25 mouse cellular contexts compared by ENCODE assay signal in genomic region chr11:121799746-121800299, GRCm38 (mm10). TPM values are rescaled to one million over a fixed set of nuclear protein-coding genes. Genes with fewer than 3 reads are reported as not detected.
A peak's percentile ranks its signal among the peaks of the same experiment; 100 is the strongest.
DNase-seq lines count a peak whose midpoint lies in the region; ATAC-seq and TF ChIP-seq lines count a peak whose summit lies in the region.
"Had no signal": no experiment of that assay in that cellular context is flagged by ENCODE, and none has a peak within 500 bp of the region (broad histone marks: within the 10 kb centered on the region; RNA-seq: fewer than 3 reads in every experiment).

No protein-coding gene starts in this region.

- TF ChIP-seq EP300 in liver, postnatal 0 days (IDR thresholded peaks at IDR 0.05; ENCODE audit: low read depth): no peak

- no peaks in the 10 kb centered on the region for H3K27me3 ChIP-seq in small intestine, adult 2 months (ENCODE audit: control insufficient read depth, insufficient read depth, low read length)
- no peaks in the 10 kb centered on the region for H3K27me3 ChIP-seq in liver, postnatal 0 days (ENCODE audit: insufficient read depth, low read length)
- H3K27me3 ChIP-seq in embryonic facial prominence, embryonic 10.5 days (replicated peaks; ENCODE audit: low read depth, poor library complexity, severe bottlenecking): no peaks in the 10 kb centered on the region
- H3K27me3 ChIP-seq: forebrain, embryonic 13.5 days; heart, embryonic 15.5 days had no signal

- H3K36me3 ChIP-seq in macrophage (ENCODE audit: inconsistent target): no peaks in the 10 kb centered on the region
- H3K36me3 ChIP-seq in small intestine, adult 2 months (ENCODE audit: control insufficient read depth, insufficient read depth, low read length): no peaks in the 10 kb centered on the region
- no peaks in the 10 kb centered on the region for H3K36me3 ChIP-seq in liver, postnatal 0 days (replicated peaks; ENCODE audit: insufficient read depth, low read length)
- no peaks in the 10 kb centered on the region for H3K36me3 ChIP-seq in embryonic facial prominence, embryonic 10.5 days (replicated peaks)
- H3K36me3 ChIP-seq: heart, embryonic 15.5 days had no signal

- no peaks in the 10 kb centered on the region for H3K79me2 ChIP-seq in macrophage (ENCODE audit: inconsistent target)

- peaks cover 62% of the 10 kb centered on the region; the same call in 1 of the 2 replicates for H3K4me1 ChIP-seq in small intestine, adult 2 months (ENCODE audit: control insufficient read depth, insufficient read depth, insufficient read length, low read length)
- H3K4me1 ChIP-seq in liver, postnatal 0 days (ENCODE audit: insufficient read depth): peaks cover 8% of the 10 kb centered on the region
- H3K4me1 ChIP-seq in embryonic facial prominence, embryonic 10.5 days: peaks cover 6% of the 10 kb centered on the region
- H3K4me1 ChIP-seq: forebrain, embryonic 13.5 days had no signal

- WGBS in macrophage (ENCODE audit: missing documents): 87% methylated on average over 4 of the region's 4 CpGs
- WGBS in small intestine, adult 2 months: 34% methylated on average over 4 of the region's 4 CpGs
- 66% methylated on average over 4 of the region's 4 CpGs for WGBS in liver, postnatal 0 days (ENCODE audit: insufficient replicate concordance)
- WGBS in embryonic facial prominence, embryonic 10.5 days: 86% methylated on average over 4 of the region's 4 CpGs

- H3K9me3 ChIP-seq in liver, postnatal 0 days (ENCODE audit: low read length): no peaks in the 10 kb centered on the region
- no peaks in the 10 kb centered on the region for H3K9me3 ChIP-seq in embryonic facial prominence, embryonic 10.5 days
- H3K9me3 ChIP-seq: forebrain, embryonic 13.5 days; heart, embryonic 15.5 days had no signal

- no peak overlapping the region for H3K4me3 ChIP-seq in macrophage (ENCODE audit: inconsistent target)
- no peak overlapping the region for H3K4me3 ChIP-seq in small intestine, adult 2 months (ENCODE audit: low read depth, low read length)
- no peak overlapping the region for H3K4me3 ChIP-seq in liver, postnatal 0 days (ENCODE audit: low read depth, low read length)
- H3K4me3 ChIP-seq in embryonic facial prominence, embryonic 10.5 days: no peak overlapping the region
- H3K4me3 ChIP-seq: forebrain, embryonic 13.5 days; gastrocnemius, adult 2 months; heart, embryonic 15.5 days had no signal

- peak; percentile 87 for DNase-seq in heart, adult 11 months
- DNase-seq in heart, adult 9 months (ENCODE audit: low spot score in 2 of 2): no peak
- peak; percentile 20 to 24 for DNase-seq in lung, adult 18-20 months
- DNase-seq in lung, postnatal 14 days: no peak
- DNase-seq in liver, postnatal 0 days: no peak
- DNase-seq in embryonic facial prominence, embryonic 10.5 days (ENCODE audit: low spot score): no peak
- DNase-seq: adrenal gland, postnatal 10 days; B cell, adult 2 months; cerebellum, adult 11-12 months; cerebellum, adult 9-10 months; cerebellum, postnatal 25 days; gastrocnemius, adult 2 months; gastrocnemius, postnatal 25 days; heart, adult 18-20 months; heart, postnatal 14 days had no signal

- ATAC-seq in liver, postnatal 0 days: no peak
- ATAC-seq: forebrain, embryonic 13.5 days had no signal

- H3K9ac ChIP-seq in liver, postnatal 0 days (replicated peaks): no peak overlapping the region
- H3K9ac ChIP-seq: forebrain, embryonic 13.5 days; heart, embryonic 15.5 days; hindbrain, embryonic 14.5 days had no signal

- H3K4me2 ChIP-seq in liver, postnatal 0 days (ENCODE audit: low read depth, low read length): no peak overlapping the region
- H3K4me2 ChIP-seq: forebrain, embryonic 13.5 days; heart, embryonic 11.5 days; heart, embryonic 15.5 days; hindbrain, embryonic 14.5 days had no signal

- H3K27ac ChIP-seq in macrophage: 0 out of 2 replicates have a peak overlapping the region, but pooled peaks have one; percentile 22
- peak overlapping the region; percentile 98 for H3K27ac ChIP-seq in small intestine, adult 2 months (ENCODE audit: insufficient read depth, low read depth, low read length)
- H3K27ac ChIP-seq in liver, postnatal 0 days (ENCODE audit: low read depth): no peak overlapping the region
- no peak overlapping the region for H3K27ac ChIP-seq in embryonic facial prominence, embryonic 10.5 days (replicated peaks)
- H3K27ac ChIP-seq: forebrain, embryonic 13.5 days; gastrocnemius, adult 2 months; heart, embryonic 15.5 days; hindbrain, embryonic 14.5 days had no signal

- TF ChIP-seq CTCF in small intestine, adult 2 months (IDR thresholded peaks at IDR 0.05; ENCODE audit: extremely low read depth, insufficient read length, insufficient replicate concordance, low read depth, low read length): no peak
- no peak for TF ChIP-seq CTCF in liver, postnatal 0 days (IDR thresholded peaks at IDR 0.05; ENCODE audit: low read depth)

- no peak for TF ChIP-seq POLR2A in small intestine, adult 2 months (IDR thresholded peaks at IDR 0.05; ENCODE audit: low read depth, low read length)

RNA-seq across cellular contexts. Expression of gene Ptchd3, which starts 30.2 kb away (rescaled TPM):
- total RNA-seq in macrophage (2018; cell fraction: chromatin; rRNA removed): not detected
- not detected for total RNA-seq in macrophage (2018; cell fraction: cytosol; rRNA removed)
- under 1 TPM in 1 of 26 experiments, not detected in 25; 0.25 TPM for total RNA-seq in macrophage (2018; cell fraction: nucleus; rRNA removed)
- not detected in 3 replicates for polyA plus RNA-seq in macrophage (2018)
- polyA plus RNA-seq in small intestine, adult 2 months (2012; rRNA removed): not detected in 2 replicates
- polyA plus RNA-seq in liver, postnatal 0 days (2015; fragmentation: Nextera tagmentation; extraction: Ambion mirVana): not detected in 2 replicates
- polyA plus RNA-seq in embryonic facial prominence, embryonic 10.5 days (2016; fragmentation: Nextera tagmentation; extraction: Ambion mirVana): not detected in 2 replicates
- total RNA-seq: adrenal gland, postnatal 10 days; adrenal gland, postnatal 4 days; gastrocnemius, adult 2 months; gastrocnemius, postnatal 25 days; hematopoietic stem cell, adult 5-6 weeks; MEL had no signal
- polyA plus RNA-seq: embryonic facial prominence, embryonic 14.5 days; forebrain, embryonic 13.5 days; heart, embryonic 11.5 days; hindbrain, embryonic 14.5 days had no signal

Comparison
In these comparisons a context has a peak if more than half of its experiments do, and no peak if none do; other contexts are left out.
1. DNase-seq: peak in heart, adult 11 months (single experiment) and lung, adult 18-20 months (2 of 2); none in heart, adult 9 months (0 of 2), lung, postnatal 14 days (single experiment), liver, postnatal 0 days (single experiment) and embryonic facial prominence, embryonic 10.5 days (single experiment).
2. H3K27ac ChIP-seq: peak in macrophage (single experiment) and small intestine, adult 2 months (single experiment); none in liver, postnatal 0 days (single experiment) and embryonic facial prominence, embryonic 10.5 days (single experiment).